10 mouse cellular contexts compared by ENCODE assay signal in genomic region chr1:74891513-74891912, GRCm38 (mm10). TPM values are rescaled to one million over a fixed set of nuclear protein-coding genes. Genes with fewer than 3 reads are reported as not detected.
DNase-seq lines count a peak whose midpoint lies in the region; ATAC-seq and TF ChIP-seq lines count a peak whose summit lies in the region.
"Had no signal": no experiment of that assay in that cellular context is flagged by ENCODE, and none has a peak within 500 bp of the region (broad histone marks: within the 10 kb centered on the region; RNA-seq: fewer than 3 reads in every experiment).

No protein-coding gene starts in this region.

- H3K4me3 ChIP-seq in hindbrain, postnatal 0 days (ENCODE audit: low read length), result no peak overlapping the region
- H3K4me3 ChIP-seq in hindbrain, embryonic 12.5 days, result no peak overlapping the region
- no peak overlapping the region for H3K4me3 ChIP-seq in embryonic facial prominence, embryonic 14.5 days (ENCODE audit: low read depth, low read length)
- H3K4me3 ChIP-seq: embryonic facial prominence, embryonic 15.5 days had no signal

- H3K27ac ChIP-seq in hindbrain, postnatal 0 days, result no peak overlapping the region
- H3K27ac ChIP-seq in hindbrain, embryonic 12.5 days, result no peak overlapping the region
- no peak overlapping the region for H3K27ac ChIP-seq in embryonic facial prominence, embryonic 14.5 days (replicated peaks; ENCODE audit: low read depth, low read length)
- H3K27ac ChIP-seq: embryonic facial prominence, embryonic 15.5 days had no signal

- WGBS in hindbrain, postnatal 0 days, result 0% methylated on average over 2 of the region's 8 CpGs
- WGBS in hindbrain, embryonic 12.5 days, result 3% methylated on average over 7 of the region's 8 CpGs
- WGBS in embryonic facial prominence, embryonic 14.5 days, result 0% methylated on average over 2 of the region's 8 CpGs

- H3K9me3 ChIP-seq in hindbrain, postnatal 0 days (ENCODE audit: low read length), result no peaks in the 10 kb centered on the region
- no peaks in the 10 kb centered on the region for H3K9me3 ChIP-seq in hindbrain, embryonic 12.5 days (replicated peaks)
- no peaks in the 10 kb centered on the region for H3K9me3 ChIP-seq in embryonic facial prominence, embryonic 14.5 days (ENCODE audit: control insufficient read depth, low read length)
- H3K9me3 ChIP-seq: embryonic facial prominence, embryonic 15.5 days had no signal

- H3K27me3 ChIP-seq in hindbrain, postnatal 0 days (ENCODE audit: insufficient read depth, low read length), result peaks cover 67% of the 10 kb centered on the region
- peaks cover 98% of the 10 kb centered on the region for H3K27me3 ChIP-seq in hindbrain, embryonic 12.5 days
- peaks cover 94% of the 10 kb centered on the region for H3K27me3 ChIP-seq in embryonic facial prominence, embryonic 14.5 days (replicated peaks; ENCODE audit: control insufficient read depth, insufficient read depth, low read length)

- no peak overlapping the region for H3K4me2 ChIP-seq in hindbrain, postnatal 0 days (ENCODE audit: low read depth, low read length)
- no peak overlapping the region for H3K4me2 ChIP-seq in hindbrain, embryonic 12.5 days (replicated peaks)
- no peak overlapping the region for H3K4me2 ChIP-seq in embryonic facial prominence, embryonic 14.5 days (ENCODE audit: low read depth, low read length)
- H3K4me2 ChIP-seq: embryonic facial prominence, embryonic 15.5 days; heart, embryonic 11.5 days had no signal

- ATAC-seq in hindbrain, postnatal 0 days, result no peak
- ATAC-seq in hindbrain, embryonic 12.5 days (ENCODE audit: low FRiP score), result no peak
- no peak for ATAC-seq in embryonic facial prominence, embryonic 14.5 days (ENCODE audit: low read depth)

- DNase-seq in hindbrain, postnatal 0 days (ENCODE audit: low spot score), result peak; percentile 22
- peak; percentile 32 for DNase-seq in urinary bladder, postnatal 14 days (ENCODE audit: low spot score)
- no peak for DNase-seq in urinary bladder, postnatal 4 days (ENCODE audit: low spot score in 2 of 2)
- peak; percentile 70 for DNase-seq in embryonic facial prominence, embryonic 14.5 days (ENCODE audit: low spot score)
- peak; percentile 18 for DNase-seq in thymus, postnatal 25 days
- no peak for DNase-seq in layer of hippocampus, postnatal 36 days
- no peak for DNase-seq in yolk sac, embryonic 10.5 days (ENCODE audit: low spot score)

- no peaks in the 10 kb centered on the region for H3K36me3 ChIP-seq in hindbrain, postnatal 0 days (ENCODE audit: insufficient read depth, low read length)
- no peaks in the 10 kb centered on the region for H3K36me3 ChIP-seq in hindbrain, embryonic 12.5 days
- H3K36me3 ChIP-seq in embryonic facial prominence, embryonic 14.5 days (ENCODE audit: control insufficient read depth, insufficient read depth, low read length), result no peaks in the 10 kb centered on the region
- H3K36me3 ChIP-seq: embryonic facial prominence, embryonic 15.5 days had no signal

- no peaks in the 10 kb centered on the region for H3K4me1 ChIP-seq in hindbrain, postnatal 0 days (ENCODE audit: insufficient read depth, low read length)
- peaks cover 24% of the 10 kb centered on the region for H3K4me1 ChIP-seq in hindbrain, embryonic 12.5 days
- H3K4me1 ChIP-seq in embryonic facial prominence, embryonic 14.5 days (ENCODE audit: control insufficient read depth, insufficient read depth, low read length), result no peaks in the 10 kb centered on the region

- TF ChIP-seq CTCF in hindbrain, postnatal 0 days (IDR thresholded peaks at IDR 0.05; ENCODE audit: low read depth), result no peak

- no peak overlapping the region for H3K9ac ChIP-seq in hindbrain, postnatal 0 days (replicated peaks; ENCODE audit: low read length)
- H3K9ac ChIP-seq in hindbrain, embryonic 12.5 days, result no peak overlapping the region
- H3K9ac ChIP-seq in embryonic facial prominence, embryonic 14.5 days (ENCODE audit: low read depth, low read length), result no peak overlapping the region
- H3K9ac ChIP-seq: embryonic facial prominence, embryonic 15.5 days had no signal

RNA-seq across cellular contexts. Expression of gene Cryba2, which starts 1.4 kb away (rescaled TPM):
- 2.0 TPM in 1 of 2 replicates, not detected in the other for total RNA-seq in hindbrain, postnatal 0 days (2014; rRNA removed)
- polyA plus RNA-seq in hindbrain, postnatal 0 days (2015; fragmentation: Nextera tagmentation; extraction: Ambion mirVana), result 1.6 and 1.7 TPM in 2 replicates
- 1.6 and 2.8 TPM in 2 replicates for polyA plus RNA-seq in hindbrain, embryonic 12.5 days (2016; fragmentation: Nextera tagmentation; extraction: Ambion mirVana)
- not detected in 2 replicates for polyA plus RNA-seq in embryonic facial prominence, embryonic 14.5 days (2014; fragmentation: Nextera tagmentation; extraction: Ambion mirVana)
- total RNA-seq in layer of hippocampus, postnatal 36 days (2021), result not detected
- polyA plus RNA-seq: heart, embryonic 11.5 days had no signal

RNA-seq across cellular contexts. Expression of gene Fev, which starts 6.3 kb away (rescaled TPM):
- total RNA-seq in hindbrain, postnatal 0 days (2014; rRNA removed), result 0.16 and 1.1 TPM in 2 replicates
- 4.2 and 5.9 TPM in 2 replicates for polyA plus RNA-seq in hindbrain, postnatal 0 days (2015; fragmentation: Nextera tagmentation; extraction: Ambion mirVana)
- polyA plus RNA-seq in hindbrain, embryonic 12.5 days (2016; fragmentation: Nextera tagmentation; extraction: Ambion mirVana), result 7.0 and 7.6 TPM in 2 replicates
- polyA plus RNA-seq in embryonic facial prominence, embryonic 14.5 days (2014; fragmentation: Nextera tagmentation; extraction: Ambion mirVana), result not detected in 2 replicates
- not detected for total RNA-seq in layer of hippocampus, postnatal 36 days (2021)

RNA-seq across cellular contexts. Expression of gene Cdk5r2, which starts 36.8 kb away (rescaled TPM):
- total RNA-seq in hindbrain, postnatal 0 days (2014; rRNA removed), result 59.2 and 75.3 TPM in 2 replicates
- polyA plus RNA-seq in hindbrain, postnatal 0 days (2015; fragmentation: Nextera tagmentation; extraction: Ambion mirVana), result 12.3 and 13.6 TPM in 2 replicates
- polyA plus RNA-seq in hindbrain, embryonic 12.5 days (2016; fragmentation: Nextera tagmentation; extraction: Ambion mirVana), result 6.9 and 7.5 TPM in 2 replicates
- polyA plus RNA-seq in embryonic facial prominence, embryonic 14.5 days (2014; fragmentation: Nextera tagmentation; extraction: Ambion mirVana), result 0.60 and 0.79 TPM in 2 replicates
- total RNA-seq in layer of hippocampus, postnatal 36 days (2021), result 100 to 1,000 TPM; 194 to 207 TPM

RNA-seq across cellular contexts. Expression of gene Cfap65, which starts 43.9 kb away (rescaled TPM):
- total RNA-seq in hindbrain, postnatal 0 days (2014; rRNA removed), result 2.7 and 4.7 TPM in 2 replicates
- polyA plus RNA-seq in hindbrain, postnatal 0 days (2015; fragmentation: Nextera tagmentation; extraction: Ambion mirVana), result 1.1 and 1.3 TPM in 2 replicates
- polyA plus RNA-seq in hindbrain, embryonic 12.5 days (2016; fragmentation: Nextera tagmentation; extraction: Ambion mirVana), result 0.85 and 1.9 TPM in 2 replicates
- 0.25 and 1.2 TPM in 2 replicates for polyA plus RNA-seq in embryonic facial prominence, embryonic 14.5 days (2014; fragmentation: Nextera tagmentation; extraction: Ambion mirVana)
- total RNA-seq in layer of hippocampus, postnatal 36 days (2021), result 1 to 10 TPM; 1.5 to 1.8 TPM
- polyA plus RNA-seq: heart, embryonic 11.5 days had no signal

RNA-seq across cellular contexts. Expression of gene Ihh, which starts 60.0 kb away (rescaled TPM):
- total RNA-seq in hindbrain, postnatal 0 days (2014; rRNA removed), result 0.18 and 0.31 TPM in 2 replicates
- 0.11 and 0.25 TPM in 2 replicates for polyA plus RNA-seq in hindbrain, postnatal 0 days (2015; fragmentation: Nextera tagmentation; extraction: Ambion mirVana)
- polyA plus RNA-seq in hindbrain, embryonic 12.5 days (2016; fragmentation: Nextera tagmentation; extraction: Ambion mirVana), result 0.14 and 0.83 TPM in 2 replicates
- polyA plus RNA-seq in embryonic facial prominence, embryonic 14.5 days (2014; fragmentation: Nextera tagmentation; extraction: Ambion mirVana), result 2.0 and 2.2 TPM in 2 replicates
- total RNA-seq in layer of hippocampus, postnatal 36 days (2021), result under 1 TPM; 0.30 to 0.32 TPM

Comparison
In these comparisons a context has a peak if more than half of its experiments do, and no peak if none do; other contexts are left out.
1. DNase-seq: peak in hindbrain, postnatal 0 days (single experiment), urinary bladder, postnatal 14 days (single experiment), embryonic facial prominence, embryonic 14.5 days (single experiment) and thymus, postnatal 25 days (single experiment); none in urinary bladder, postnatal 4 days (0 of 2), layer of hippocampus, postnatal 36 days (0 of 2) and yolk sac, embryonic 10.5 days (single experiment).